In genomic region chr19:5871683-5872082, GRCm38 (mm10) we compare ENCODE assay signal across 10 mouse cellular contexts. TPM values are rescaled to one million over a fixed set of nuclear protein-coding genes. Genes with fewer than 3 reads are reported as not detected.
DNase-seq lines count a peak whose midpoint lies in the region; ATAC-seq and TF ChIP-seq lines count a peak whose summit lies in the region.
"Had no signal": no experiment of that assay in that cellular context is flagged by ENCODE, and none has a peak within 500 bp of the region (broad histone marks: within the 10 kb centered on the region; RNA-seq: fewer than 3 reads in every experiment).

No protein-coding gene starts in this region.

- no peaks in the 10 kb centered on the region for H3K27me3 ChIP-seq in heart, adult 2 months (ENCODE audit: control insufficient read depth, insufficient read depth, low read length)
- H3K27me3 ChIP-seq in spleen, adult 2 months (ENCODE audit: control insufficient read depth, insufficient read depth, low read length): no peaks in the 10 kb centered on the region
- H3K27me3 ChIP-seq in liver, embryonic 11.5 days (replicated peaks; ENCODE audit: control insufficient read depth, insufficient read depth, low read length): no peaks in the 10 kb centered on the region
- no peaks in the 10 kb centered on the region for H3K27me3 ChIP-seq in stomach, embryonic 16.5 days (ENCODE audit: control insufficient read depth, insufficient read depth, low read length)
- H3K27me3 ChIP-seq: CH12.LX had no signal

- TF ChIP-seq CTCF in heart, adult 2 months (IDR thresholded peaks at IDR 0.05): no peak
- no peak for TF ChIP-seq CTCF in spleen, adult 2 months (IDR thresholded peaks at IDR 0.05; ENCODE audit: extremely low read depth, insufficient read depth, insufficient read length, insufficient replicate concordance)

- peak overlapping the region; percentile 44 for H3K4me2 ChIP-seq in liver, embryonic 11.5 days
- peak overlapping the region; percentile 25 for H3K4me2 ChIP-seq in stomach, embryonic 16.5 days (ENCODE audit: low read depth, low read length)

- no peak overlapping the region; the same call in none of the 2 replicates for H3K27ac ChIP-seq in heart, adult 2 months
- H3K27ac ChIP-seq in spleen, adult 2 months (ENCODE audit: insufficient read depth, low read length): peak overlapping the region; percentile 56
- peak overlapping the region; percentile 82 for H3K27ac ChIP-seq in liver, embryonic 11.5 days (ENCODE audit: low read depth, low read length)
- peak overlapping the region; percentile 58; the same call in 1 of the 2 replicates for H3K27ac ChIP-seq in stomach, embryonic 16.5 days (ENCODE audit: low read length)

- no peak for TF ChIP-seq POLR2A in heart, adult 2 months (IDR thresholded peaks at IDR 0.05; ENCODE audit: insufficient read depth, low read depth, low read length)
- no peak for TF ChIP-seq POLR2A in spleen, adult 2 months (IDR thresholded peaks at IDR 0.05; ENCODE audit: low read depth, low read length)

- TF ChIP-seq EP300 in heart, adult 2 months (IDR thresholded peaks at IDR 0.05; ENCODE audit: insufficient read depth, low read depth, low read length): no peak

- intact Hi-C loops in heart, adult 2 months (cut with DNase I): loop anchor here (2.0 kb wide), 1 partner anchor 15 kb away; no protein-coding TSS in a partner anchor

- peak overlapping the region; percentile 24; the same call in 1 of the 2 replicates for H3K9ac ChIP-seq in heart, adult 2 months (ENCODE audit: low read depth, low read length)
- no peak overlapping the region for H3K9ac ChIP-seq in liver, embryonic 11.5 days (ENCODE audit: low read depth, low read length)
- peak overlapping the region; percentile 56; the same call in 1 of the 2 replicates for H3K9ac ChIP-seq in stomach, embryonic 16.5 days (ENCODE audit: low read length)

- no peaks in the 10 kb centered on the region for H3K36me3 ChIP-seq in heart, adult 2 months (ENCODE audit: control insufficient read depth, insufficient read depth, low read length)
- H3K36me3 ChIP-seq in spleen, adult 2 months (ENCODE audit: control insufficient read depth, insufficient read depth, low read length): peaks cover 22% of the 10 kb centered on the region
- H3K36me3 ChIP-seq in liver, embryonic 11.5 days (ENCODE audit: control insufficient read depth, insufficient read depth, low read length): peaks cover 11% of the 10 kb centered on the region; the same call in 1 of the 2 replicates
- H3K36me3 ChIP-seq in stomach, embryonic 16.5 days (ENCODE audit: control insufficient read depth, insufficient read depth, low read length): no peaks in the 10 kb centered on the region

- H3K4me1 ChIP-seq in heart, adult 2 months (ENCODE audit: control insufficient read depth, insufficient read depth, low read length): peaks cover 9% of the 10 kb centered on the region
- H3K4me1 ChIP-seq in spleen, adult 2 months (ENCODE audit: control insufficient read depth, insufficient read depth, insufficient read length): peaks cover 19% of the 10 kb centered on the region
- peaks cover 43% of the 10 kb centered on the region for H3K4me1 ChIP-seq in liver, embryonic 11.5 days (replicated peaks; ENCODE audit: control insufficient read depth, insufficient read depth, low read length)
- peaks cover 25% of the 10 kb centered on the region for H3K4me1 ChIP-seq in stomach, embryonic 16.5 days (ENCODE audit: control insufficient read depth, insufficient read depth, low read length)

- no peak overlapping the region for H3K4me3 ChIP-seq in heart, adult 2 months
- peak overlapping the region; percentile 12; the same call in 1 of the 2 replicates for H3K4me3 ChIP-seq in spleen, adult 2 months (ENCODE audit: extremely low read depth, insufficient read depth, insufficient read length)
- no peak overlapping the region for H3K4me3 ChIP-seq in liver, embryonic 11.5 days (ENCODE audit: low read depth, low read length)
- no peak overlapping the region for H3K4me3 ChIP-seq in stomach, embryonic 16.5 days (replicated peaks; ENCODE audit: low read length)

- no peak for ATAC-seq in liver, embryonic 11.5 days (replicated peaks; ENCODE audit: low FRiP score)
- ATAC-seq in stomach, embryonic 16.5 days (ENCODE audit: insufficient read depth, low FRiP score): no peak

- H3K9me3 ChIP-seq in liver, embryonic 11.5 days (ENCODE audit: control insufficient read depth, low read length): no peaks in the 10 kb centered on the region
- H3K9me3 ChIP-seq in stomach, embryonic 16.5 days (replicated peaks; ENCODE audit: control insufficient read depth, low read length): no peaks in the 10 kb centered on the region

- peaks cover 2% of the 10 kb centered on the region; the same call in 1 of the 2 replicates for H3K79me2 ChIP-seq in heart, adult 2 months (replicated peaks; ENCODE audit: control insufficient read depth, insufficient read depth, low read length)

- WGBS in heart, adult 2 months: 40% methylated on average over 6 of the region's 6 CpGs
- 36% methylated on average over 6 of the region's 6 CpGs for whole genome bisulfite sequencing in spleen, adult 2 months
- 40% methylated on average over 6 of the region's 6 CpGs for WGBS in liver, embryonic 11.5 days
- WGBS in stomach, embryonic 16.5 days: 31% methylated on average over 6 of the region's 6 CpGs

- DNase-seq in heart, adult 2 months: no peak
- DNase-seq in heart, adult 9 months (ENCODE audit: low spot score in 2 of 2): no peak
- no peak for DNase-seq in spleen, adult 2 months (ENCODE audit: low read depth in 1 of 2, low spot score in 2 of 2)
- DNase-seq in spleen, adult 18-20 months: no peak
- no peak for DNase-seq in liver, embryonic 11.5 days (ENCODE audit: low spot score)
- no peak for DNase-seq in spleen, postnatal 36 days (ENCODE audit: low spot score in 2 of 2)
- DNase-seq in gastrocnemius, postnatal 4 days (ENCODE audit: low spot score in 2 of 2): no peak
- DNase-seq: adrenal gland, postnatal 25 days had no signal

RNA-seq across cellular contexts. Expression of gene Frmd8, which starts 3.4 kb away (rescaled TPM):
- total RNA-seq in heart, adult 2 months (2021): 1 to 10 TPM; 7.7 to 8.4 TPM
- 7.0 and 9.3 TPM in 2 replicates for polyA plus RNA-seq in heart, adult 2 months (2012; rRNA removed)
- polyA plus RNA-seq in spleen, adult 2 months (2012; rRNA removed): 42.3 and 43.9 TPM in 2 replicates
- 26.8 and 27.9 TPM in 2 replicates for polyA plus RNA-seq in liver, embryonic 11.5 days (2014; fragmentation: Nextera tagmentation; extraction: Ambion mirVana)
- 27.4 and 29.5 TPM in 2 replicates for polyA plus RNA-seq in stomach, embryonic 16.5 days (2015; fragmentation: Nextera tagmentation; extraction: Ambion mirVana)
- 10 to 100 TPM; 16.2 to 16.7 TPM for total RNA-seq in gastrocnemius, postnatal 4 days (2021)

RNA-seq across cellular contexts. Expression of gene Slc25a45, which starts 5.9 kb away (rescaled TPM):
- 1 to 10 TPM; 2.8 TPM for total RNA-seq in heart, adult 2 months (2021)
- polyA plus RNA-seq in heart, adult 2 months (2012; rRNA removed): 7.9 and 8.2 TPM in 2 replicates
- 36.6 and 37.6 TPM in 2 replicates for polyA plus RNA-seq in spleen, adult 2 months (2012; rRNA removed)
- 7.5 and 8.2 TPM in 2 replicates for polyA plus RNA-seq in liver, embryonic 11.5 days (2014; fragmentation: Nextera tagmentation; extraction: Ambion mirVana)
- polyA plus RNA-seq in stomach, embryonic 16.5 days (2015; fragmentation: Nextera tagmentation; extraction: Ambion mirVana): 5.1 and 5.5 TPM in 2 replicates
- 1 to 10 TPM; 3.7 to 3.8 TPM for total RNA-seq in gastrocnemius, postnatal 4 days (2021)

RNA-seq across cellular contexts. Expression of gene Tigd3, which starts 22.3 kb away (rescaled TPM):
- total RNA-seq in heart, adult 2 months (2021): under 1 TPM; 0.14 to 0.47 TPM
- 0.25 and 0.67 TPM in 2 replicates for polyA plus RNA-seq in heart, adult 2 months (2012; rRNA removed)
- polyA plus RNA-seq in spleen, adult 2 months (2012; rRNA removed): 1.3 TPM in 2 replicates
- 3.9 and 4.2 TPM in 2 replicates for polyA plus RNA-seq in liver, embryonic 11.5 days (2014; fragmentation: Nextera tagmentation; extraction: Ambion mirVana)
- 1.7 and 1.8 TPM in 2 replicates for polyA plus RNA-seq in stomach, embryonic 16.5 days (2015; fragmentation: Nextera tagmentation; extraction: Ambion mirVana)
- total RNA-seq in gastrocnemius, postnatal 4 days (2021): 1 to 10 TPM; 1.5 to 2.6 TPM

RNA-seq across cellular contexts. Expression of gene Dpf2, which starts 41.1 kb away (rescaled TPM):
- total RNA-seq in heart, adult 2 months (2021): 10 to 100 TPM; 82.3 to 83.5 TPM
- 71.8 and 104 TPM in 2 replicates for polyA plus RNA-seq in heart, adult 2 months (2012; rRNA removed)
- polyA plus RNA-seq in spleen, adult 2 months (2012; rRNA removed): 59.9 and 74.8 TPM in 2 replicates
- polyA plus RNA-seq in liver, embryonic 11.5 days (2014; fragmentation: Nextera tagmentation; extraction: Ambion mirVana): 119 and 127 TPM in 2 replicates
- 117 and 127 TPM in 2 replicates for polyA plus RNA-seq in stomach, embryonic 16.5 days (2015; fragmentation: Nextera tagmentation; extraction: Ambion mirVana)
- 100 to 1,000 TPM in 1 of 2 experiments, 10 to 100 TPM in 1; 97.8 to 121 TPM for total RNA-seq in gastrocnemius, postnatal 4 days (2021)

RNA-seq across cellular contexts. Expression of gene Cdc42ep2, which starts 52.9 kb away (rescaled TPM):
- total RNA-seq in heart, adult 2 months (2021): 1 to 10 TPM; 8.0 to 8.4 TPM
- 11.7 and 19.0 TPM in 2 replicates for polyA plus RNA-seq in heart, adult 2 months (2012; rRNA removed)
- polyA plus RNA-seq in spleen, adult 2 months (2012; rRNA removed): 8.1 and 8.2 TPM in 2 replicates
- polyA plus RNA-seq in liver, embryonic 11.5 days (2014; fragmentation: Nextera tagmentation; extraction: Ambion mirVana): 5.1 TPM in 2 replicates
- 13.4 and 13.9 TPM in 2 replicates for polyA plus RNA-seq in stomach, embryonic 16.5 days (2015; fragmentation: Nextera tagmentation; extraction: Ambion mirVana)
- 10 to 100 TPM; 23.1 to 27.4 TPM for total RNA-seq in gastrocnemius, postnatal 4 days (2021)
